Mouse (Mus musculus): ENCODE data around the gene Gpa33. TPM values are rescaled to one million over a fixed set of nuclear protein-coding genes. Genes with fewer than 3 reads are reported as not detected.

Gpa33 gene
- polyA plus RNA-seq, 1 experiment = 0.37 TPM

GRCm38 (mm10) chr1:166126795-166127194 is 3.2 kb upstream of the Gpa33 start:
- Histone ChIP-seq H3ac (ENCODE audit: control insufficient read depth, insufficient read length, low read depth) (no peak overlapping the region), H3K79me2 (ENCODE audit: control insufficient read depth, insufficient read depth) (no peaks in the 10 kb centered on the region), H3K27me3 (ENCODE audit: control insufficient read depth, insufficient read depth, insufficient read length) (no peaks in the 10 kb centered on the region), H3K79me3 (ENCODE audit: low read depth) (no peaks in the 10 kb centered on the region), H3K4me3 (ENCODE audit: insufficient read depth, poor library complexity, severe bottlenecking) (no peak overlapping the region), H3K36me3 (ENCODE audit: control insufficient read depth, insufficient read depth) (no peaks in the 10 kb centered on the region)
- TF ChIP-seq MYOG (IDR thresholded peaks at IDR 0.05; ENCODE audit: control insufficient read depth, extremely low read depth, insufficient read length) (no peak), MAX (IDR thresholded peaks at IDR 0.05) (no peak), CEBPB (IDR thresholded peaks at IDR 0.05; ENCODE audit: low read depth) (no peak), CTCF (IDR thresholded peaks at IDR 0.05; ENCODE audit: control insufficient read depth, insufficient read depth, insufficient read length) (no peak), FOSL1 (IDR thresholded peaks at IDR 0.05; ENCODE audit: insufficient read depth, low read length, poor library complexity, severe bottlenecking) (no peak), MYOD1 (IDR thresholded peaks at IDR 0.05; ENCODE audit: control insufficient read depth, insufficient read length, low read depth) (no peak), USF1 (IDR thresholded peaks at IDR 0.05; ENCODE audit: low read depth) (no peak)

- no peak within 1 kb of the TSS for H3K4me3 ChIP-seq (ENCODE audit: insufficient read depth, poor library complexity, severe bottlenecking)
- no peaks in the 10 kb centered on the region for H3K36me3 ChIP-seq (ENCODE audit: control insufficient read depth, insufficient read depth)
- no peaks in the 10 kb centered on the region for H3K79me3 ChIP-seq (ENCODE audit: low read depth)
- H3ac ChIP-seq (ENCODE audit: control insufficient read depth, insufficient read length, low read depth) = no peak within 1 kb of the TSS
- no peaks in the 10 kb centered on the region for H3K79me2 ChIP-seq (ENCODE audit: control insufficient read depth, insufficient read depth)
- H3K27me3 ChIP-seq (ENCODE audit: control insufficient read depth, insufficient read depth, insufficient read length) = no peaks in the 10 kb centered on the region
- TF ChIP-seq MAX (IDR thresholded peaks at IDR 0.05) = no peak
- TF ChIP-seq MYOG (IDR thresholded peaks at IDR 0.05; ENCODE audit: control insufficient read depth, extremely low read depth, insufficient read length) = no peak
- no peak for TF ChIP-seq CTCF (IDR thresholded peaks at IDR 0.05; ENCODE audit: control insufficient read depth, insufficient read depth, insufficient read length)
- no peak for TF ChIP-seq USF1 (IDR thresholded peaks at IDR 0.05; ENCODE audit: low read depth)
- no peak for TF ChIP-seq CEBPB (IDR thresholded peaks at IDR 0.05; ENCODE audit: low read depth)
- no peak for TF ChIP-seq MYOD1 (IDR thresholded peaks at IDR 0.05; ENCODE audit: control insufficient read depth, insufficient read length, low read depth)
- TF ChIP-seq FOSL1 (IDR thresholded peaks at IDR 0.05; ENCODE audit: insufficient read depth, low read length, poor library complexity, severe bottlenecking) = no peak
Measured at GRCm38 (mm10) chr1:166127719-166128118, 2.3 kb upstream of the Gpa33 start, which contains the start of gene Dusp27. TSS of gene Dusp27 (minus strand) at chr1:166127922.

DNA sequence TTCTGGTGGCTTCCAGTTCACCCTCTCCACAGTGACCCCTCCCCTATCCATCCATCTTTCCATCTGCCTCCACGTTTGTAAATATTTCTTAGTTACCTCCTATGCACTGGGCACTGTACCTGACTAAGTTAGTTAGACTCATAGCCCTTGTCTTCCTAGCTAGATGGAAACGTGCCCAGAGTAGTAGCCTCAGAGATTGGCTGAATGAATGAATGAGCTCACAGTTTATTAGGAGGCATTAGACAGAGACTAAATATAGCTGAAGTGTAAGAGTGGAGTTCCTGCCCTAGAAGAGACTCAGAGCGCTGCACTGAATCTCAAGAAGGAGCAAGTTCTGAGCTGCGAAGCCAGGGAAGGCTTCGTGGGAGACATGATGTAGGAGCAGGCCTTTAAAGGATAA is 1.5 kb upstream of the Gpa33 start:
- no peaks in the 10 kb centered on the region for H3K79me3 ChIP-seq (ENCODE audit: low read depth)
- no peaks in the 10 kb centered on the region for H3K36me3 ChIP-seq (ENCODE audit: control insufficient read depth, insufficient read depth)
- TF ChIP-seq MAX (IDR thresholded peaks at IDR 0.05) (no peak), MYOD1 (IDR thresholded peaks at IDR 0.05; ENCODE audit: control insufficient read depth, insufficient read length, low read depth) (no peak), MYOG (IDR thresholded peaks at IDR 0.05; ENCODE audit: control insufficient read depth, extremely low read depth, insufficient read length) (no peak), USF1 (IDR thresholded peaks at IDR 0.05; ENCODE audit: low read depth) (no peak), CTCF (IDR thresholded peaks at IDR 0.05; ENCODE audit: control insufficient read depth, insufficient read depth, insufficient read length) (no peak), FOSL1 (IDR thresholded peaks at IDR 0.05; ENCODE audit: insufficient read depth, low read length, poor library complexity, severe bottlenecking) (no peak), CEBPB (IDR thresholded peaks at IDR 0.05; ENCODE audit: low read depth) (no peak)
- no peak overlapping the region for H3K4me3 ChIP-seq (ENCODE audit: insufficient read depth, poor library complexity, severe bottlenecking)
- no peaks in the 10 kb centered on the region for H3K79me2 ChIP-seq (ENCODE audit: control insufficient read depth, insufficient read depth)
- H3K27me3 ChIP-seq (ENCODE audit: control insufficient read depth, insufficient read depth, insufficient read length) = no peaks in the 10 kb centered on the region
- H3ac ChIP-seq (ENCODE audit: control insufficient read depth, insufficient read length, low read depth) = no peak overlapping the region

DNA sequence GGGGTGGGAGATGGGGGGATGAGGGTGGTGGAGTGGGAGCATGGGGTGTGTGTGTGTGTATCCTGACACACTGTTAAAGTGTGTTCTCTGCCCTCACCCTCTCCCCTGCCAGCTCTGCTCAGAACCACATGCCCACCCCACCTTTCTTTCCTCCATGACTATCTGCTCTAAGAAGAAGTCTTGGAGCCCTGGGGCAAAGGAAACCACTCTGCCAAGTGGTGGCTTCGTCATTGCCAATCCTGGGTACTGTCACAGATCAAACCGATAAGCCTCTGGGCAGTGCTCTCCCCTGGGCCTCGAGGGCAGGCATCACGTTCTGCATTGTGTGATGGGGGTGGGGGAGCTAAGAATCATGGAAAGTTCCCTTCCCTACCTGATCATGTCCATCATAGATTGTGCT is 2.3 kb downstream of the Gpa33 start:
- TF ChIP-seq CEBPB (IDR thresholded peaks at IDR 0.05; ENCODE audit: low read depth) = no peak
- no peak for TF ChIP-seq FOSL1 (IDR thresholded peaks at IDR 0.05; ENCODE audit: insufficient read depth, low read length, poor library complexity, severe bottlenecking)
- no peak for TF ChIP-seq MYOD1 (IDR thresholded peaks at IDR 0.05; ENCODE audit: control insufficient read depth, insufficient read length, low read depth)
- TF ChIP-seq USF1 (IDR thresholded peaks at IDR 0.05; ENCODE audit: low read depth) = no peak
- TF ChIP-seq MAX (IDR thresholded peaks at IDR 0.05) = no peak
- TF ChIP-seq MYOG (IDR thresholded peaks at IDR 0.05; ENCODE audit: control insufficient read depth, extremely low read depth, insufficient read length) = no peak
- no peak for TF ChIP-seq CTCF (IDR thresholded peaks at IDR 0.05; ENCODE audit: control insufficient read depth, insufficient read depth, insufficient read length)
- no peaks in the 10 kb centered on the region for H3K79me3 ChIP-seq (ENCODE audit: low read depth)
- H3K27me3 ChIP-seq (ENCODE audit: control insufficient read depth, insufficient read depth, insufficient read length) = no peaks in the 10 kb centered on the region
- no peak overlapping the region for H3ac ChIP-seq (ENCODE audit: control insufficient read depth, insufficient read length, low read depth)
- no peak overlapping the region for H3K4me3 ChIP-seq (ENCODE audit: insufficient read depth, poor library complexity, severe bottlenecking)
- no peaks in the 10 kb centered on the region for H3K79me2 ChIP-seq (ENCODE audit: control insufficient read depth, insufficient read depth)
- no peaks in the 10 kb centered on the region for H3K36me3 ChIP-seq (ENCODE audit: control insufficient read depth, insufficient read depth)

DNA sequence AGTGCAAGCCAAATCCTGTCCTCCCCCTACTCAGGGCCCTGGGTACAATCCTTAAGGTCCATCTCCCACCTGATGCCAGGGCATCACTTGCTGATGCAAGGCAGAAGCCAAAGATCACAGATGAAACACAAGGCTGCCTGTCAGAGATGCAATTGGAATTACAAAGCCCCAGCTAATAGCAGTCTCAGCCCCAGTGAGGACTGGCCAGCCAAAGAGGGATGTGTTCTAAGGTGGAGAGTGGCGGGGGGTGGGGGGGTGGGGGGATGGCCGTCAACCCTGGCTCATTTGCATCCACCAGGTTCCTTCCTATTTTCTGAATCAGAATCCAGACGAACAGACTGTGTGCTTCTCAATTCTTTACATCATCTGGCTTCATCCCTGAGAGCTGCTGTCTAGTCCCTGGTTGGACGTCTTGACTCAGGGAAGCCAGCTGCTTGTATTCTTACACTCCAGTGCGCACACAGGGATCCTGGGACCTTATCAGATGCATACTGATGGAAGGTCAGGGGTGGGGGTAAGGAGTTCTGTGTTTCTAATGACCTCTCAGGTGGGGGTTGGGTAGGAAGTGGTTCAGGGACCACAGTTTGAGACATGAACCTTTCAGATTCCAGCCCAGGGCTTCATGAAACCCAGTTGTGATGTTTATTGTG is 5.2 kb downstream of the Gpa33 start:
- Histone ChIP-seq H3K36me3 (ENCODE audit: control insufficient read depth, insufficient read depth) (no peaks in the 10 kb centered on the region), H3K27me3 (ENCODE audit: control insufficient read depth, insufficient read depth, insufficient read length) (no peaks in the 10 kb centered on the region), H3K79me2 (ENCODE audit: control insufficient read depth, insufficient read depth) (no peaks in the 10 kb centered on the region), H3ac (ENCODE audit: control insufficient read depth, insufficient read length, low read depth) (no peak overlapping the region), H3K79me3 (ENCODE audit: low read depth) (no peaks in the 10 kb centered on the region), H3K4me3 (ENCODE audit: insufficient read depth, poor library complexity, severe bottlenecking) (no peak overlapping the region)
- TF ChIP-seq CTCF (IDR thresholded peaks at IDR 0.05; ENCODE audit: control insufficient read depth, insufficient read depth, insufficient read length) = no peak

Data from C2C12 (cell line).